ENCODE assay signal across 7 mouse cellular contexts in genomic region chr8:84978248-84978940, GRCm38 (mm10). TPM values are rescaled to one million over a fixed set of nuclear protein-coding genes. Genes with fewer than 3 reads are reported as not detected.
DNase-seq lines count a peak whose midpoint lies in the region; ATAC-seq and TF ChIP-seq lines count a peak whose summit lies in the region.

Gene Junb (minus strand): TSS chr8:84978718.

- no peak for ATAC-seq in embryonic facial prominence, embryonic 11.5 days (replicated peaks; ENCODE audit: insufficient number of reproducible peaks, low FRiP score, low TSS enrichment, low read depth)
- 0 out of 2 replicates have a peak, but pooled peaks have one; percentile 32 for ATAC-seq in limb, embryonic 12.5 days (ENCODE audit: insufficient number of reproducible peaks, insufficient read depth, low FRiP score, low TSS enrichment, low read depth)
- peak; percentile 49; the same call in 1 of the 2 replicates for ATAC-seq in midbrain, embryonic 14.5 days (ENCODE audit: low FRiP score, low TSS enrichment)

- H3K4me1 ChIP-seq in embryonic facial prominence, embryonic 11.5 days (ENCODE audit: control insufficient read depth, insufficient read depth, low read length), result peaks cover 16% of the 10 kb centered on the region
- peaks cover 17% of the 10 kb centered on the region for H3K4me1 ChIP-seq in heart, adult 2 months (ENCODE audit: control insufficient read depth, insufficient read depth, low read length)
- peaks cover 66% of the 10 kb centered on the region for H3K4me1 ChIP-seq in limb, embryonic 12.5 days (replicated peaks)
- peaks cover 56% of the 10 kb centered on the region for H3K4me1 ChIP-seq in midbrain, embryonic 14.5 days (ENCODE audit: control insufficient read depth, insufficient read depth, low read length)

- H3K4me2 ChIP-seq in embryonic facial prominence, embryonic 11.5 days (ENCODE audit: low read depth, low read length), result peak within 1 kb of the TSS; percentile 96
- H3K4me2 ChIP-seq in limb, embryonic 12.5 days, result peak within 1 kb of the TSS; percentile 99
- peak within 1 kb of the TSS; percentile 99 for H3K4me2 ChIP-seq in midbrain, embryonic 14.5 days (ENCODE audit: low read length)

- peaks cover 22% of the 10 kb centered on the region for H3K27me3 ChIP-seq in embryonic facial prominence, embryonic 11.5 days (ENCODE audit: control insufficient read depth, insufficient read depth, low read length)
- H3K27me3 ChIP-seq in heart, adult 2 months (ENCODE audit: control insufficient read depth, insufficient read depth, low read length), result no peaks in the 10 kb centered on the region
- H3K27me3 ChIP-seq in limb, embryonic 12.5 days, result peaks cover 30% of the 10 kb centered on the region
- peaks cover 18% of the 10 kb centered on the region for H3K27me3 ChIP-seq in midbrain, embryonic 14.5 days (ENCODE audit: control insufficient read depth, insufficient read depth, low read length)

- H3K9ac ChIP-seq in embryonic facial prominence, embryonic 11.5 days (replicated peaks; ENCODE audit: low read length), result peak within 1 kb of the TSS; percentile 64
- H3K9ac ChIP-seq in heart, adult 2 months (ENCODE audit: low read depth, low read length), result peak within 1 kb of the TSS; percentile 91
- peak within 1 kb of the TSS; percentile 65 for H3K9ac ChIP-seq in limb, embryonic 12.5 days (replicated peaks)
- peak within 1 kb of the TSS; percentile 54 for H3K9ac ChIP-seq in midbrain, embryonic 14.5 days (replicated peaks; ENCODE audit: low read length)

- H3K27ac ChIP-seq in embryonic facial prominence, embryonic 11.5 days (replicated peaks; ENCODE audit: low read depth, low read length), result peak within 1 kb of the TSS; percentile 36; the same call in 1 of the 2 replicates
- peak within 1 kb of the TSS; percentile 99 for H3K27ac ChIP-seq in heart, adult 2 months
- peak within 1 kb of the TSS; percentile 67; the same call in 1 of the 2 replicates for H3K27ac ChIP-seq in limb, embryonic 12.5 days
- H3K27ac ChIP-seq in midbrain, embryonic 14.5 days (replicated peaks; ENCODE audit: low read depth, low read length), result 0 out of 2 replicates have a peak within 1 kb of the TSS, but pooled peaks have one; percentile 13

- intact Hi-C loops in heart, adult 2 months (cut with DNase I), result loop anchor here (10.0 kb wide), 1 partner anchor 46 kb away; the partner anchor contains the start of genes Asna1 and Trir

- H3K79me2 ChIP-seq in heart, adult 2 months (replicated peaks; ENCODE audit: control insufficient read depth, insufficient read depth, low read length), result no peaks in the 10 kb centered on the region

- whole genome bisulfite sequencing in embryonic facial prominence, embryonic 11.5 days, result under 1% methylated on average over 60 of the region's 63 CpGs
- under 1% methylated on average over 63 of the region's 63 CpGs for WGBS in heart, adult 2 months
- WGBS in limb, embryonic 12.5 days, result under 1% methylated on average over 63 of the region's 63 CpGs
- WGBS in midbrain, embryonic 14.5 days, result under 1% methylated on average over 63 of the region's 63 CpGs

- no peaks in the 10 kb centered on the region for H3K9me3 ChIP-seq in embryonic facial prominence, embryonic 11.5 days (replicated peaks; ENCODE audit: control insufficient read depth, low read length)
- H3K9me3 ChIP-seq in limb, embryonic 12.5 days, result no peaks in the 10 kb centered on the region
- H3K9me3 ChIP-seq in midbrain, embryonic 14.5 days (ENCODE audit: control insufficient read depth, low read length), result no peaks in the 10 kb centered on the region

- peak within 1 kb of the TSS; percentile 50 for H3K4me3 ChIP-seq in embryonic facial prominence, embryonic 11.5 days (ENCODE audit: low read depth, low read length)
- peak within 1 kb of the TSS; percentile 56 for H3K4me3 ChIP-seq in heart, adult 2 months
- peak within 1 kb of the TSS; percentile 56 for H3K4me3 ChIP-seq in limb, embryonic 12.5 days (replicated peaks)
- peak within 1 kb of the TSS; percentile 49 for H3K4me3 ChIP-seq in midbrain, embryonic 14.5 days (replicated peaks; ENCODE audit: low read depth, low read length)

- TF ChIP-seq EP300 in heart, adult 2 months (IDR thresholded peaks at IDR 0.05; ENCODE audit: insufficient read depth, low read depth, low read length), result peak; percentile 78; the same call in 1 of the 2 replicates

- TF ChIP-seq POLR2A in heart, adult 2 months (IDR thresholded peaks at IDR 0.05; ENCODE audit: insufficient read depth, low read depth, low read length), result peak; percentile 100

- peak; percentile 98 for DNase-seq in adrenal gland, postnatal 14 days
- peak; percentile 87 for DNase-seq in embryonic facial prominence, embryonic 11.5 days (ENCODE audit: low spot score)
- peak; percentile 98 for DNase-seq in heart, adult 2 months
- peak; percentile 96 to 97 for DNase-seq in kidney, adult 8-10 months
- DNase-seq in midbrain, embryonic 14.5 days, result peak; percentile 91
- peak; percentile 85 for DNase-seq in spleen, adult 12 weeks (ENCODE audit: low spot score)

- no peak for TF ChIP-seq CTCF in heart, adult 2 months (IDR thresholded peaks at IDR 0.05)

- H3K36me3 ChIP-seq in embryonic facial prominence, embryonic 11.5 days (replicated peaks; ENCODE audit: control insufficient read depth, insufficient read depth, low read depth, low read length), result no peaks in the 10 kb centered on the region
- no peaks in the 10 kb centered on the region; the same call in 1 of the 2 replicates for H3K36me3 ChIP-seq in heart, adult 2 months (ENCODE audit: control insufficient read depth, insufficient read depth, low read length)
- peaks cover 18% of the 10 kb centered on the region for H3K36me3 ChIP-seq in limb, embryonic 12.5 days
- peaks cover 15% of the 10 kb centered on the region for H3K36me3 ChIP-seq in midbrain, embryonic 14.5 days (ENCODE audit: control insufficient read depth, insufficient read depth, low read length)

RNA-seq across cellular contexts. Expression of gene Junb, which starts in this region (rescaled TPM):
- total RNA-seq in adrenal gland, postnatal 14 days (2021), result 58.3 and 211 TPM in 2 replicates
- 5.4 and 6.2 TPM in 2 replicates for polyA plus RNA-seq in embryonic facial prominence, embryonic 11.5 days (2014; fragmentation: Nextera tagmentation; extraction: Ambion mirVana)
- 10 to 100 TPM; 10.4 to 19.0 TPM for total RNA-seq in heart, adult 2 months (2021)
- 13.1 and 17.3 TPM in 2 replicates for polyA plus RNA-seq in heart, adult 2 months (2012; rRNA removed)
- polyA plus RNA-seq in limb, embryonic 12.5 days (2016; fragmentation: Nextera tagmentation; extraction: Ambion mirVana), result 7.6 and 10.5 TPM in 2 replicates
- polyA plus RNA-seq in midbrain, embryonic 14.5 days (2014; fragmentation: Nextera tagmentation; extraction: Ambion mirVana), result 4.3 and 5.7 TPM in 2 replicates

Comparison
In these comparisons a context has a peak if more than half of its experiments do, and no peak if none do; other contexts are left out.
1. H3K27ac ChIP-seq: peak in every context shown above with its lines; median percentile 99 in heart, adult 2 months; 67 in limb, embryonic 12.5 days; 36 in embryonic facial prominence, embryonic 11.5 days; 13 in midbrain, embryonic 14.5 days.